Mouse (Mus musculus): ENCODE data around the gene Ern1. TPM values are rescaled to one million over a fixed set of nuclear protein-coding genes. Genes with fewer than 3 reads are reported as not detected.
A peak's percentile ranks its signal among the peaks of the same experiment; 100 is the strongest.

Ern1 gene
- polyA plus RNA-seq, 1 experiment from 2014 or later: 7.6 TPM

DNA sequence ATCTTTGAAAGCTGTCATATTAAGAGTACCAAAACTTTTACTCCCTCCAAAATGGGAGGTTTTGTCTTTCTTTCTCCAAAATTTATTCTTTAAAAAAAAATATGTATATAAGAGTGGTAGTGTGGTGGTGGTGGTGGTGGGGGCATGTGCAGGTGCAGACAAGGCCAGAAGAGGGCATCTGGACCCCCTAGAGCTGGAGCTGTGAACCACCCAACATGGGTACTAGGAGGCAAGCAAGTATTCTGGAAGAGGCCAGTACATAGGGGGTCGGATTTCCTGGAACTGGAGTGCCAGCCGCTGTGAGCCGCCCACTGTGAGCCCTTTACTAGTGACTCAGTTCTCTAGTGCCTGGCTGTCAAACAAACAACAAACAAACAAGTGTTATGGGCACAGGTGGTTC, 34.9 kb upstream of the Ern1 start:
- Histone ChIP-seq H3K9ac (ENCODE audit: low read length) (no peak overlapping the region), H3K27me3 (replicated peaks; ENCODE audit: control insufficient read depth, insufficient read depth, low read length) (no peaks in the 10 kb centered on the region), H3K4me2 (ENCODE audit: low read length) (no peak overlapping the region), H3K27ac (ENCODE audit: low read depth) (no peak overlapping the region), H3K4me3 (ENCODE audit: low read depth, low read length) (no peak overlapping the region), H3K4me1 (replicated peaks; ENCODE audit: control insufficient read depth, insufficient read depth, low read length) (peaks cover 4% of the 10 kb centered on the region), H3K9me3 (ENCODE audit: control insufficient read depth, low read length) (no peaks in the 10 kb centered on the region), H3K36me3 (ENCODE audit: control insufficient read depth, insufficient read depth, low read length) (no peaks in the 10 kb centered on the region)
- ATAC-seq (replicated peaks; ENCODE audit: low FRiP score, low TSS enrichment, low read depth) (no peak), DNase-seq (ENCODE audit: low spot score) (no peak)
- 71% methylated on average over 3 of the region's 3 CpGs for WGBS

GRCm38 (mm10) chr11:106521612-106522011, 34.0 kb upstream of the Ern1 start:
- peaks cover 4% of the 10 kb centered on the region for H3K4me1 ChIP-seq (replicated peaks; ENCODE audit: control insufficient read depth, insufficient read depth, low read length)
- no peak overlapping the region for H3K4me3 ChIP-seq (ENCODE audit: low read depth, low read length)
- ATAC-seq (replicated peaks; ENCODE audit: low FRiP score, low TSS enrichment, low read depth) (no peak), DNase-seq (ENCODE audit: low spot score) (no peak)
- no peaks in the 10 kb centered on the region for H3K9me3 ChIP-seq (ENCODE audit: control insufficient read depth, low read length)
- no peaks in the 10 kb centered on the region for H3K27me3 ChIP-seq (replicated peaks; ENCODE audit: control insufficient read depth, insufficient read depth, low read length)
- H3K27ac ChIP-seq (ENCODE audit: low read depth): no peak overlapping the region
- no peak overlapping the region for H3K4me2 ChIP-seq (ENCODE audit: low read length)
- no peaks in the 10 kb centered on the region for H3K36me3 ChIP-seq (ENCODE audit: control insufficient read depth, insufficient read depth, low read length)
- 61% methylated on average over 4 of the region's 4 CpGs for WGBS
- H3K9ac ChIP-seq (ENCODE audit: low read length): no peak overlapping the region

GRCm38 (mm10) chr11:106520404-106520803, 32.8 kb upstream of the Ern1 start:
- 29% methylated on average over 3 of the region's 3 CpGs for WGBS

DNA sequence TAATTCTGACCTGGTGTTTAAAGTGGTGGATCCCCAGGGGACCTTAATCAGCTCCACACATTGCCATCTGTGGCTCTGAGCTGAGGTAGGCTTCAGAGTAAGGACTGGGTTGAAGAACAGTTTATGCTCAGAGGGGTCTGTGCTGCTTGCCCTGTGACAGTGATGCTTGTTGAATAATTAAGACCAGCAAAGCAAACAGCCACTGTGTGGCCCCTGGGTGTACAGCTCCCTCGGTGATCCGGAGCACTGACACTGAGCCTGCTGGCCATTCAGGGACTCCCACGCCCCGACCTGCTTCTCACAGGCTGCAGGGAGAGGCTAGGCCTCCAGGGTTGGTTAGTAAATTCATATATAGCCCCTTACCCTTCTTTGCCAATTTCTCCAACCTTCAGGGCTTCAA, 31.9 kb upstream of the Ern1 start:
- WGBS: 57% methylated on average over 4 of the region's 4 CpGs
- Histone ChIP-seq H3K27me3 (replicated peaks; ENCODE audit: control insufficient read depth, insufficient read depth, low read length) (no peaks in the 10 kb centered on the region), H3K36me3 (ENCODE audit: control insufficient read depth, insufficient read depth, low read length) (no peaks in the 10 kb centered on the region), H3K4me3 (ENCODE audit: low read depth, low read length) (no peak overlapping the region), H3K9me3 (ENCODE audit: control insufficient read depth, low read length) (no peaks in the 10 kb centered on the region), H3K27ac (ENCODE audit: low read depth) (no peak overlapping the region), H3K4me2 (ENCODE audit: low read length) (no peak overlapping the region), H3K9ac (ENCODE audit: low read length) (no peak overlapping the region), H3K4me1 (replicated peaks; ENCODE audit: control insufficient read depth, insufficient read depth, low read length) (peaks cover 4% of the 10 kb centered on the region)
- ATAC-seq (replicated peaks; ENCODE audit: low FRiP score, low TSS enrichment, low read depth): no peak
- no peak for DNase-seq (ENCODE audit: low spot score)

More at GRCm38 (mm10) chr11:106520404-106520803, 32.8 kb upstream of the Ern1 start:
- peaks cover 4% of the 10 kb centered on the region for H3K4me1 ChIP-seq (replicated peaks; ENCODE audit: control insufficient read depth, insufficient read depth, low read length)
- H3K27ac ChIP-seq (ENCODE audit: low read depth): no peak overlapping the region
- no peaks in the 10 kb centered on the region for H3K9me3 ChIP-seq (ENCODE audit: control insufficient read depth, low read length)
- no peaks in the 10 kb centered on the region for H3K27me3 ChIP-seq (replicated peaks; ENCODE audit: control insufficient read depth, insufficient read depth, low read length)
- no peak overlapping the region for H3K4me2 ChIP-seq (ENCODE audit: low read length)
- no peaks in the 10 kb centered on the region for H3K36me3 ChIP-seq (ENCODE audit: control insufficient read depth, insufficient read depth, low read length)
- DNase-seq (ENCODE audit: low spot score): no peak
- H3K4me3 ChIP-seq (ENCODE audit: low read depth, low read length): no peak overlapping the region
- no peak overlapping the region for H3K9ac ChIP-seq (ENCODE audit: low read length)
- ATAC-seq (replicated peaks; ENCODE audit: low FRiP score, low TSS enrichment, low read depth): no peak

DNA sequence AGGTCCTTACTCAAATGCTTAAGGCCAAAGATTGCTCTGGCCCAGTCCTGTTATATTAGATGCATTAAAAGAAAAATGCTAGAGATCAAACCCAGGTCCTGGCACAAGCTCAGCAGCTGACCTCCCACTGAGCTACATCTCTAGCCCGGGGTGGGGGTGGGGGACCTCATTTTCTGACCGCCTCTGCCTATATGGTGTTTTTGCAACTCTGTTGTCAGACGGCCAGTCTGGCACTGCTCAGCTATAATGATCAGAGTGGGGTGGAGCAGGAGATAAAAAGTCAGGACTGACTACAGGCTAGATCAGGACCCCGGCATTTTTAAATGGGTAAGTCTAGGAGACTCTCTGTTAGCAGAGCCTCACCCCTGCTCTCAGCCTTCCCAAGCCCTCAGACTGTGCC, 30.7 kb upstream of the Ern1 start:
- Histone ChIP-seq H3K27me3 (replicated peaks; ENCODE audit: control insufficient read depth, insufficient read depth, low read length) (no peaks in the 10 kb centered on the region), H3K4me3 (ENCODE audit: low read depth, low read length) (no peak overlapping the region), H3K4me1 (replicated peaks; ENCODE audit: control insufficient read depth, insufficient read depth, low read length) (peaks cover 6% of the 10 kb centered on the region), H3K9me3 (ENCODE audit: control insufficient read depth, low read length) (no peaks in the 10 kb centered on the region), H3K36me3 (ENCODE audit: control insufficient read depth, insufficient read depth, low read length) (no peaks in the 10 kb centered on the region), H3K9ac (ENCODE audit: low read length) (no peak overlapping the region), H3K4me2 (ENCODE audit: low read length) (no peak overlapping the region), H3K27ac (ENCODE audit: low read depth) (peak overlapping the region; percentile 43; the same call in 1 of the 2 replicates)
- ATAC-seq (replicated peaks; ENCODE audit: low FRiP score, low TSS enrichment, low read depth): no peak
- DNase-seq (ENCODE audit: low spot score): no peak
- 29% methylated on average over 4 of the region's 4 CpGs for WGBS

GRCm38 (mm10) chr11:106515079-106515745, 27.6 kb upstream of the Ern1 start:
- H3K36me3 ChIP-seq (ENCODE audit: control insufficient read depth, insufficient read depth, low read length): peaks cover 11% of the 10 kb centered on the region
- H3K9ac ChIP-seq (ENCODE audit: low read length): no peak overlapping the region
- no peak overlapping the region for H3K27ac ChIP-seq (ENCODE audit: low read depth)
- 68% methylated on average over 16 of the region's 16 CpGs for WGBS
- H3K4me3 ChIP-seq (ENCODE audit: low read depth, low read length): no peak overlapping the region
- DNase-seq (ENCODE audit: low spot score) (no peak), ATAC-seq (replicated peaks; ENCODE audit: low FRiP score, low TSS enrichment, low read depth) (no peak)
- H3K4me1 ChIP-seq (replicated peaks; ENCODE audit: control insufficient read depth, insufficient read depth, low read length): peaks cover 7% of the 10 kb centered on the region
- no peaks in the 10 kb centered on the region for H3K9me3 ChIP-seq (ENCODE audit: control insufficient read depth, low read length)
- no peak overlapping the region for H3K4me2 ChIP-seq (ENCODE audit: low read length)
- no peaks in the 10 kb centered on the region for H3K27me3 ChIP-seq (replicated peaks; ENCODE audit: control insufficient read depth, insufficient read depth, low read length)

DNA sequence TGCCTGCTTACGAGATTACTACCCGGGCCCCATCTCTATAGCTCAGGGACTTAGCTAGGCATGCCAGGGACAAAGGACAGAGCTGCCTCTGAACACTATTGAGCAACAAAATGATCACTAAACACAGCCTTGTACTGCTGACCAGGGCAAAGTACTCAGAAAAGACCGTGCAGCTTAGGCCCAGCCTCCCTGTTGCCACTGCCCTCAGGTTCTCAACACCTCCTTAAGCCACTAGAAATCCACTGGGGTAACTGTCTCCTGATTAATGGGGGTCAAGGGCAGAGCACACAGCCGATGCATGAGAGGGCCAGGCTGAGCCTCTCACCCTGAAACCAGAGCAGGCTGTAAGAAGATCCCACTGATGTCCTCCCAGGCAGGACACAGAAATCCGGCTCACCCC, 26.8 kb upstream of the Ern1 start:
- DNase-seq (ENCODE audit: low spot score) (no peak), ATAC-seq (replicated peaks; ENCODE audit: low FRiP score, low TSS enrichment, low read depth) (no peak)
- H3K4me2 ChIP-seq (ENCODE audit: low read length): no peak overlapping the region
- no peaks in the 10 kb centered on the region for H3K27me3 ChIP-seq (replicated peaks; ENCODE audit: control insufficient read depth, insufficient read depth, low read length)
- no peaks in the 10 kb centered on the region for H3K9me3 ChIP-seq (ENCODE audit: control insufficient read depth, low read length)
- H3K4me1 ChIP-seq (replicated peaks; ENCODE audit: control insufficient read depth, insufficient read depth, low read length): peaks cover 7% of the 10 kb centered on the region
- no peak overlapping the region for H3K9ac ChIP-seq (ENCODE audit: low read length)
- no peak overlapping the region for H3K27ac ChIP-seq (ENCODE audit: low read depth)
- H3K4me3 ChIP-seq (ENCODE audit: low read depth, low read length): no peak overlapping the region
- peaks cover 13% of the 10 kb centered on the region for H3K36me3 ChIP-seq (ENCODE audit: control insufficient read depth, insufficient read depth, low read length)
- WGBS: 36% methylated on average over 5 of the region's 5 CpGs

DNA sequence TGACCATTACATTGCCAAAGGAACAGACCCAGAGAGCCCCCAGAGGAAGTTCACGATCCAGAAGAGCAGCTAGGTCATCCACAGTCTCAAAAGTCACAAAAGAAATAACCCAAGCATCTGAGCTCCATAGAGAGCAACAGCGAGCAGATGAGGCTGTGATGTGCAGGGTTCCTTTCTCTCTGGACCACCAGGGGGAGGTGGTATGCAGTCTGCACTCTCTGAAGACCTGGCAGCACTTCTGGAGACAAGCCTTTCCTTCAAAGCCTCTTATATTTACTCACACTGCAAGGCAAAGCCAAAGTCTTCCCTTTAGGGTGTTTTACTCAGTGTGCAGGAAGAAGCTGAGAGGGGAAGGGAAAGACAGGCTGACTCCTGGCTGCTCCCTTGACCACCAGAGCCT, 25.5 kb upstream of the Ern1 start:
- no peak for DNase-seq (ENCODE audit: low spot score)
- no peaks in the 10 kb centered on the region for H3K27me3 ChIP-seq (replicated peaks; ENCODE audit: control insufficient read depth, insufficient read depth, low read length)
- 44% methylated on average over 2 of the region's 2 CpGs for WGBS

GRCm38 (mm10) chr11:106512006-106512390, 24.3 kb upstream of the Ern1 start:
- Histone ChIP-seq H3K27me3 (replicated peaks; ENCODE audit: control insufficient read depth, insufficient read depth, low read length) (no peaks in the 10 kb centered on the region), H3K9ac (ENCODE audit: low read length) (no peak overlapping the region), H3K4me1 (replicated peaks; ENCODE audit: control insufficient read depth, insufficient read depth, low read length) (peaks cover 3% of the 10 kb centered on the region; the same call in 1 of the 2 replicates), H3K27ac (ENCODE audit: low read depth) (no peak overlapping the region), H3K9me3 (ENCODE audit: control insufficient read depth, low read length) (no peaks in the 10 kb centered on the region), H3K4me2 (ENCODE audit: low read length) (no peak overlapping the region), H3K36me3 (ENCODE audit: control insufficient read depth, insufficient read depth, low read length) (peaks cover 16% of the 10 kb centered on the region), H3K4me3 (ENCODE audit: low read depth, low read length) (no peak overlapping the region)
- 94% methylated on average over 7 of the region's 7 CpGs for WGBS
- DNase-seq (ENCODE audit: low spot score) (no peak), ATAC-seq (replicated peaks; ENCODE audit: low FRiP score, low TSS enrichment, low read depth) (no peak)

More for the DNA sequence above, 25.5 kb upstream of the Ern1 start:
- ATAC-seq (replicated peaks; ENCODE audit: low FRiP score, low TSS enrichment, low read depth): no peak
- Histone ChIP-seq H3K9ac (ENCODE audit: low read length) (no peak overlapping the region), H3K4me2 (ENCODE audit: low read length) (no peak overlapping the region), H3K4me3 (ENCODE audit: low read depth, low read length) (no peak overlapping the region), H3K4me1 (replicated peaks; ENCODE audit: control insufficient read depth, insufficient read depth, low read length) (peaks cover 3% of the 10 kb centered on the region), H3K36me3 (ENCODE audit: control insufficient read depth, insufficient read depth, low read length) (peaks cover 16% of the 10 kb centered on the region), H3K27ac (ENCODE audit: low read depth) (no peak overlapping the region), H3K9me3 (ENCODE audit: control insufficient read depth, low read length) (no peaks in the 10 kb centered on the region)
